Mouse (Mus musculus) retina, adult 2 months (tissue): ENCODE measurements at regions not wholly inside any gene's neighbourhood (a gene's known extent, or its start where the extent isn't known, plus 50 kb on each side); places are given as distances from the start of the nearest gene placed in this dataset.

ENCODE experiments used
- DNase-seq: peaks from one replicate; pipeline ENCODE4 v3.0.0-alpha.2; 2012; ENCODE audit warnings: low read depth, low spot score

DNA sequence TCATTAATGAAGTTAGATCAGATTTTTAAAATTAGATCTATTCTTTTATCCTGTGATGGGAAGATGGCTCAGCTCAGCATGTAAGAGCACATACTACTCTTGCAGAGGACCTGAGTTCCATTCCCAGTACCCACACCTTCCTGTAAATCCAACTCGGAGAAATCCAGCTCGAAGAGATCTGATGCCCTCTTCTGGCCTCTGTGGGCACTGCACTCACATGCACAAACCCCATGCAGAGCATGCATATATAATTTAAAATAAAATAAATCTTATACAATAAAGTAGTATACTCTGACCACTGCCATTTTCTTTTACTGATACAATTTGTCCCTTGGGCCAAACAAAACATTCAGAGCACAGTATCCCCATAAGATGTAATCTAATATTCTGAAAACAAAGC, 245.2 kb downstream of the Prdm2 start:
- no peak for DNase-seq

DNA sequence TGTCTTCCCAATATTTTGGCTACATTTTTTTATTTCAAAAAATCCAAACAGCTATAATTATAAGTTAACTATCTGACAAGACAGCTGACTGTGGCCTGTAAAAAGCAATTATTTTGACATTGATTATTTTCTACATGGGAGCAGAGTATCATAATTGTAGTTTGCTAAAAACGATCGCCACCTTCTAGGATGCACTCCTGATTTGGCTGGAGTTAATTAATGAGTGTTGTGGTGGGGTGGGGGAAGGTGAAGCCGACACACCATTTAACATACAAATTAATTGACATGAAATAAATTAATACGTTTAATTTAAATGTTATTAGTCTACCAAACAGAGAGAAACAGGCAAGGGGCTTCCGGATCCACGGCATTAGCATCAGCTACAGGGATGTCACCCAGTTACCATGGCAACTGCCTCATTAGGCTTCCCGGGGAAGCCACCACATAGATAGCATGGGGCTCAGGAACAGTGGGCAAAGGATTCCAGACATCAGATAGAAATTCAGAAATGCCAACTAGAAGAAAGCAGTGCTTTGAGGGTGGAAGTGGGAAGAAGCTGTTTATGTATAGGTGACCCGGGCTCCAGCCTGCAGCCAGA, 255.9 kb downstream of the Prdm2 start:
- DNase-seq = no peak

DNA sequence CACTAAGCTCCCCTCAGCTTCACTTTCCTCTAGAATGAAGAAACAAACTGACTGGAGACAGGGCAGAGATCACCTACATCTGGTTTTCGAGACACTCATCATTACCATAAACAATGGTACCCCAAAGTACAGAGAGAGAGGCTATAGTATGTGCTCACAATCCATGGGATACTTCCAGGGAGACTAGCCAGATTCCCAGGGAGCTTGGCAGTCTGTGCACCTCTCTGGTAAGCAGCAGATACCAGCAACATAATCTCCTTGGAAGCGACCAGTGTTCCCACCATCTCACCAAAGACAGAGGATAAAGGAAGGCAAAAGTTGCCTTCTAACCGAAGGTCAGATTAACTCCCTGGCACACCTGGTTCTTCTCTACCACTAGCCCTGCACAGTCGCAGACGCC, 256.4 kb downstream of the Prdm2 start:
- no peak for DNase-seq

DNA sequence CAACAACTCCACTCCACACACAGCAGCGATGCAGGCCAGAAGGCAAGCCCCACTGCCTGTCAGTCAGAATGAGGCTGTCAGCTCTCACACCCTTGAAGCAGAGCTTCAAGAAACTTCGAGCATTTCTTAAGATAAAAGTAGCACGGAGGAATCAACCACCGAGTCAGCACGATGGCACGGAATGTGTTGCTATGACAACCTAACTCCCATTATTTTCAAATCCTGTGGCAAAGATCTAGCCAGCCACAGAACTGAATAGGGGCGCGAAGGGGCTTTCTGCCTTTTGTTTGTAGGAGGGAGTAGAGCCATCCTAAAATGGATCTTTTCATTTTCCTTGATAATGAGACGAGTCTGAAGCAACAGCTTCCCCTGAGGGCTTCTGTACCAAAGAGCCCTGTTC, 259.1 kb downstream of the Prdm2 start:
- no peak for DNase-seq

DNA sequence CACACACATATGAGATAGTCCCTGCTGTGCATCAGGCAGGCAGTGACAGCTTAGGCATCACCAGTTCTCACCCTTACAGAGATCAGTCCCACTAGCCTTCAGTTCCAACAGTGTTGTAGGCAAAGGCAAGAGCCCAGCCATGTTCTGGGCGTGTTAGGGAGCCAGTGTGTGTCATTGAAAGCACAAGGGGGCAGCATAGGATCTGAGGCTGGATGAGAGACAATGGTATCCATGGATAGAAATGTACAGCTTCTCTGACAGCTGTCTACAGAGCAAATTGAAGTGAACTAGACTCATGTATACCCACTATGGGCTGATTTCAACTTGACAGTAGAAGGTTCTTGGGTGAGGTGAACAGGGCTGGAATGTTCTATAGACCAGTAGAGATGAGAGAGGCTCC, 259.9 kb downstream of the Prdm2 start:
- DNase-seq = no peak

DNA sequence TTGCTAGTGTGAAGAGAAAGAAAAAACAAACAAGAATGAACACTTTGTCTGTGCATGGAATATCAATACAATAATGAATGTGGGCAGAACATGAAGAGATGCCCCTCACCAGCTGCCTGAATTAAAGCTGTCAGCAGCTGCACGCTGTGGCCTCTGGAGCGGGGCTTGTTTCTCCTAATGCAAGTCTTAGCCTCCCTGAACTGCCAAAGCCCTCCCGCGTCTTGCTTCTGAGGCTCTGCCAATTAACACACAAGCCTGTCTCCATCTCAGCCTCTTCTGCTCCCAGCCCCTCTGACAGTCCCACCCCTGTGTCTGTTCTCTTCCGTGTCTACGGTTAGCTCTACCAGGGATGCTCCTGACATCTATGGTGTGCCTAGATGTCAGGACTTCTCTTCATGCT, 265.1 kb downstream of the Prdm2 start:
- DNase-seq = no peak

DNA sequence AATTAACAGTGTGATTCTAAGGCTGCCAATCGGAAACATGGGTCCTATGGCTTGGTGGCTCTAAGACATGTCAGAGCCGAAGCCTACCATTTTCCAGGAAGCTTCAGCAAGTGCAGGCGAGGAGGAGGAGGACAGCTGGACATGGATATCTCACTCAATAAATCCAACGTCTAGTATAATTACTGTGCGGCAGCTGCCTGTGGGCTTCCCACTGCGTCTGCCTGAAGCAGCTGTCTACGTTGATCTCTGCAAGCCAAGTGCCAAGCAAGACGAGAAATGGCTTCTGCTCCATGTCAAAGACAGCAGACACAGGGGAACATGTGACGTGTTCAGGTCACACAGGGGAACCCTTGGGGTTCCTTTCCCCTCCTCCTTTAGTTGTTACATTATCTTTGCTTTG, 279.2 kb downstream of the Prdm2 start:
- DNase-seq = no peak

DNA sequence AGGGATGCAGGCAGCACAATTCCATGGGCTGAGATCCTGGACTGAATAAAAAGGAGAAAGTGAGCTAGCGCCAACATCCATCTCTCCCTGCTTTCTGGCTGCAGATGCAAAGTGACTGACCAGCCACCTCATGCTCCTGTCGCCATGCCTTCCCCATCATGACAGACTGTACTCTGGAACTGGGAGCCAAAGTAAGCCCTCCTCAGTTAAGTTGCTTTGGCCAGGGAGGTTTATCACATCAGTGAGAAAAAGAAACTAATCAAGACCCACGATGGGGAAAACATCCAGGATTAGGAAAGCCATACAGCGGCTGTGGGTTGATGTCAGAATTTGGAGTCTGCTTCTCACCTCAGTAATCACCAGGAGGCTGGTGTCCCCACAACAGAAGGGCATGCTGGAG, 283.6 kb downstream of the Prdm2 start:
- no peak for DNase-seq

DNA sequence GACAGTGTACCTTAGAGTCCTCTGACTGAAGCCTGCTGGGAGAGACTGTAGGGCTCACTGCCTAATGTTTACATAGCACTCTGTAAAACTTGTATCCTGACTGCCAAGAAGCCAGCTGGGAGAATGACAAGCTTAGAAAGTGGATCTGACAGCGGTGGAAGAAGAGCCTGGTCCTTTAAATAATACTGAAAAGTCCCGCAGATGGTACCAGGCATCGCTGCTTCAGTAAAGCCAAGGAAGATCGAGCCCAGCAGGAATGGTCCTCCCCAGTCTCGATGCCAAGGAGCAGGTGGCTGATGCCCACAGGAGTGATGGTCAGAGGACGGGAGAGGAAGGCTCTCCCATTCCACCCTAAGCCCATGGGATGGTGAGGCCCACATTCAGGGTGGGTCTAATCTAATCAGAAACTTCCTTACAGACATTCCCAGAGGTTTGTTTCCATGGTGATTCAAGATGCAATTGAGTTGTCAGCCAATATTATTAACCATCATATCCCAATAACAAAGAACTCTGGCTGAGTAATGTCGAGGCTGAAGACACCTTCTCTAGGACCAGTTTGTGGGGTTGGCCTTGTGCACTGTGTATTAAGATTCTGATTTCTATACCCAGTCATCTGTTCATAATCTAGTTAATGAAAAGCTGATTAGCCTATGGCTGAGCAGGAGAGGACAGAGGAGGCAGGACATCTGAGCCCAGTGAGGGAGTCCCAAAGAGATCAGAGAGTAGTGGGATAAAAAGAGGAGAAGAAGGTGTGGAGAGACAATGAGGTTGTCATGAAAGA, 285.3 kb downstream of the Prdm2 start:
- DNase-seq = no peak

DNA sequence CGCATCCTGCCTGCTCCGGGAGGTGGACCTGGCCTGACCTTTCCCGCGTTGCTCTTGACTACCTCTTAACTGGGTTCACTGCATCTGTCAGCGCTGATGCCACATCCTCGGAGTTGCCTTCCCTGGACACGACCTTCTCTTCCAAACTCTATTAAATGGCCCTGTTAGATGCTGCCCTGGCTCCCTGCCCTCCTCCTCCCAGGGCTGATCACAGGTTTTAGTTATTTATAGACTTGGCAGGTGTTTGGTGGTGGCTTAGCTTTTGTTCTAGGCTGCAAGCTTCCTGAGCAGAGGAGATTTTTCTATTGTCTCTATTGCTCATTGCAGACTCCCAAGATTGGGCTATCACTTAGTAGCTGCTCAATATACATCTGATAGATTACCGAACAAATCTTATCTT, 287.7 kb downstream of the Prdm2 start:
- no peak for DNase-seq

DNA sequence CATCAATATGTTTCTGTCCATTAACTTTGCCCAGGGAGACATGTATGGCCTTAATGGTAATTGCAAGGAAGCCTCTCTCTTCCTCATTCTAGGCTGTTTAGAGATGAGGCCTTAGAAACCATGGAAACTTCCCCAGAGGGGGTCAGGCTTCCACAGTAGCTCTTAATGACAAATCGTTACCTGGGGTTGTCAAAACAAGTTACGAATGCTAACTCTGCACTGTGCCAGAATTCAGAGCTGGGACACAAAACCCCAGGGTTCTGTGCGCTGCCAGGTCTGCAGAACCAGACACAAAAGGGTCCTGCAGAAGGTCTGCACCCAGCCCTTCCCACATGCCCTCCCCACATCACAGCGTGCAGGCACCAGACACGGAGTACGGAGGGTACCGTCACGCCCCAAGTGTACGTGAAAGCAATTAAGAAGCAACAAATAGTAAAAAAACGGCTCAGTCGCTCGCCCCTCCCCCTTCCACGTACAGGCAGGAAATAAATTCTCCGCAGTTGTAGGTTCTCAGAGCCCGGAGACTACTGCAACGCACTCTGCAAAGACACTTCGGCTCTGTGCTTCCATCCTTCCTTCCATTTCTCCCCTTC, 303.3 kb downstream of the Prdm2 start:
- DNase-seq = no peak

DNA sequence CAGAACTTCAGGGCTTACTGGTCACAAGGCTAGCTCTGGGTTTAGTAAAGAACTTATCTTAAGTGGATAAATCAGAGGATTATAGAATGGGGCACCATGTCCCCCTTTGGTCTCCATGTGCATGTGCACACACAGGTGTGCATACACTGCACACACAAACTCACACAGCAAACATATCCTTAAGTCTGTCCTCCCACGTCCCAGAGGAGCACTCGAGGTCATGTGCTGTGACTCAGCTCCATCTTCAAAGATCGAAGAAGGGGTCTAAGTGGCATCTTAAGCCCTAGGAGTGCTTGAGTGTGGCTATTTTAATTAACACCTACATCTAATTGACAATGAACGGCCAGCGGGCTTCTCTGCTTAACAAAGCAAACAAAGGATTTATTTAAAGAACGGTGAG, 304.0 kb downstream of the Prdm2 start:
- DNase-seq = no peak

DNA sequence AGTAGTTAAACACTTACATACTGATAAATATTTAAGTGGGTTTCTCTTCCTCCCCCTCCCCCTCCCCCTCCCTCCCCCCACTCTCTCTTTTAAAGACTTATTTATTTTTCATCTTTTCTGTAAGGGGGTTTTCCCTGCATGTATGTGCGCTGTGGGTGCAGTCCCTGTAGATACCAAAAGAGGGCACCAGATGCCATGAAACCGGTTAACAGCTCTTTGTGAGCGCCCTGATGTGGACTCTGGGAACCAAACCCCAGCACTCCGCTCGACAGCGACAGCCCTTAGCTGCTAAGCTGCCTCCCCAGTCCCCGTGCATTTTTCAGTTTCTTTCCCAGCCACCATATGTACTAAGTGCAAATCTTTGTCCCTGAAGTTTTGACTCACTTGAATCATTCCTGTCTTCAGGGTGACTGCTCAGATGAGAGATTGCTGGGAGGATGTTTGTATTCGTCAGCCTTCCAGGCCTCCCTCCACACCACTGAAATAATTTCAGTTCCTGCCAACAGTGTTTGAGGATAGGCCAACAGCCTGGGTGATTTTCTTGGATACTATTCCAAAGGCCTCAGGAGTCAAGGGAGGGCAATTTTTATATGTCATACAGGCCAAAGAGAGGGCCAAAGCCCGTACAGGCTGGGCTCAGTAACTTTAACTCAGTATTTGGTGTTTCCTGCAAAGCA, 309.3 kb downstream of the Prdm2 start:
- DNase-seq = no peak

DNA sequence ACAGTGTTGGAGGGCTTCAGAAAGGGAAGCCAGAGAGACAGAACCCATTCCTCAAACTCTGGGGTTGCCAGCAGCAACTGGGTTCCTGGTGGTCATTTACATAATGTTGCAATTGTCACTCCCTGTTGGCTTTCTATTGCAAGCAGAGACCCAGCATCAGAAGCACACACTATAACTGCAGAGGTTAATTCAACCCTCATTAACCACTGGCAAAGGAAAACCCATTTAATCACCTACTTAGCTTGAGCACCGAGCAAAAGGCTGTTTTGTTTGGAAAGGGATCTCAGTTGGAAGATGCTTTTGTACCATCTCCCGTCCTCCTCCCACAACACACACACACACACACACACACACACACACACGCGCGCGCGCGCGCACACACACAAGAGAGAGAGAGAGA, 312.0 kb downstream of the Prdm2 start:
- DNase-seq = no peak

DNA sequence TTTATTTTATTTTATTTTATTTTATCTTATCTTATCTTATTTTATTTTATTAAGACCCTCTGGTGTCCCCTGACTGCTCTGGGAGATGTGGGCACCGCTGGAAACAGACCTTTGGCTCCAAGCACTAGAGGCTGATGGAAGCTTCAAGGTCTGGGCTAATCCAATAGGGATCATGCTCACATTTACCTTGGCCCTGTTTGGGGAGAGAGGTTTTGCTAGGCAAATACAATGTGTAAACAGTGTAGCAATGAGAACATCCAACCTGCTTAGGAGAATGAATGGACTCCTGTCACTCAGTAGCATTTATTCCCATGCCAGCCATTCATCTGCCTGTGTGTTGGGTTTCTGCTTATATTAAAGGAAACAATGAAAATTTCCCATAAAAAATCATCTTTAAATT, 313.8 kb downstream of the Prdm2 start:
- no peak for DNase-seq

DNA sequence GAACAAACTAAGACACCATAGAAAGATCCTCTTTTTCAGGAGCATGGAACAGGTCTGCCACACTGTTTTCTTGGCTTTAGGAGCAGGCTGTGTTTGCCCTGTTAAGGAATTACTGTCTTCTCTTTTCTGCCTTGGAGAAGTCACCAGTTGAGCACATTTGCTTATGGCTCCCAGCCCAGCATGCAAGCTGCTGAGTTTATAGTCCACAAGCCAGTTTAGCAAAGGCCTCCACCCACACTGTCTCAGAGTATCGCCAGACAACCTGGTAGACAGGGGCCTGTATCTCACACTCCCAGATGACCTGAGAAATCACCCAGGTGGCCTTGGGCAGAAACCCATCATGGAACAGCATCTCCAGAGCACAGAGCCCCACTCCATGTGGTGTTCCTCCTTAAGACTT, 322.1 kb downstream of the Prdm2 start:
- no peak for DNase-seq

DNA sequence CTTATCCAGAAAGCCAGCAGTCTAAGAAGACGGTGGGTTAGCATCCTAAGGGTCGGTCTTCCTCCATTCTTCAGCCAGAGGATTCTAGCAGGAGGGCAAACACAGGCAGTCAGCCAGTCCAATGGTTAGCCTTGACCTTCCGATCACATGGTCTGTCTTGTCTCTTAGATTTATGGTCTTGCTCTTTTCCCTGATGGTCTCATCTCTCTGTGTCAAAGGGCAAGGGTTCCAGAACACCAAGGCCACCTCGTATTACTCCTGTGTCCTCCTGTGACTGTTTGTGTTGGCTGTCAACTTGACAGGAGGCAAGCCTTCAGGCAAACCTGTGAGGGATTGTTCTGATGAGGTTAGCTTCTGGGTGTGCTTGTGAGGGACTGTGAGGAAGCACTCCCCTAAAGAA, 323.9 kb downstream of the Prdm2 start:
- DNase-seq = no peak

DNA sequence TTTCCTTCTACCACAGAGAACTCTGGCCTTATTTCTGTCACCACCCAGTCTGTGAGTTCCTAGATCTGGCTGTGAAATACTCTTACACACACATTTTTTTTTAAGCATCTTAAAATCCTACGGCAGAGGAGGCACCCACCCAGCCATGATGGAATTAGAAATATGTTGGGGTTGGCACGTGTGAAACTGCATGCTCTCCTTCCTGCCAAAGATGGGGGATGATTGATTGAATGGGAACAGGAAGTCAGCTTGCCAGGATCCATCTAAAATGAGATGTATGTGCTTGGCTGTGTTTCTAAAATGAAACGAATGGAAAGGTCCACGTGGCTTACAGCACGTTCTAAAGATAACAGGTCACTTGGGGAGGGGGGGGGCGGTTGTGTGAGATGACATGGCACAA, 324.9 kb downstream of the Prdm2 start:
- DNase-seq = no peak

DNA sequence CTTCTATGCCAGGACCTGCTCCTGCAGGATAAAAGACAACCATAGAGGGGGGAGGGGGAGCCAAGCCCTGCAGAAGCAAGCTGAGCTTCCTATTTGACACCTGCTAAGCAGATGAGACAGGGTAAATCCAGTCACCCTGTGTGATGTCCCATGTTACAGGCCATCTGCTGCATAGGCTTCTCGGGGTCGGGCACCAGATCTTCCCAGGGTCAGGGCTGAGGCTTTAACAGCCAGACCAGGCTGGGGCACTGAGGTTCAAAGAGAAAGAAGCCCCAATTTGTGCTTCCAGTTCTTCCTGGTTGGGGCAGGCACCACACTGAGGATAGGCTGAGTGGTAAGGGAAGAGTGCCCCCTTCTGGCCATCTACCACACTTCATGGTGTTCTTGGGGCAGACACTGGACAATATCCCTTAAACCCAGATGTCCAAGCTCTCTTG, 332.5 kb downstream of the Prdm2 start:
- peak; percentile 34 for DNase-seq

DNA sequence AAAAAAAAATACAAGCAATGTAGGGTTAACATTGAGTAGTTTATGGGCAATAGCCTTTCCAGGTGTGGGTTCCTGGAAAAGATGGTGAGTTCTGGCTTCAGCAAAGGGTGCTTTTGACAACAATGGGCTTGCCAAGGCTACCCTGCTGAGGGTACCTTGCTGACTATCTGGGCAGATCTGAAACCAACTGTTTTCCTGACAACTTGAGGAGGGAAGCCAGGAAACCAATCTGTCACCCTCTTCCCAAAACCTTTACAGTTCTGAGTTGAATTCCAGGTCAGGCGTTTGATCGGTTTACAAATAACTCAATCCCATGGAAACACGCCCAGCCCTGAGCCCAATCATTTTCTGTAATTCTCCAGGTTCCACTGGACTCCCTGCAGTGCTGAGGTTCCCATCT, 336.6 kb downstream of the Prdm2 start:
- DNase-seq = no peak

DNA sequence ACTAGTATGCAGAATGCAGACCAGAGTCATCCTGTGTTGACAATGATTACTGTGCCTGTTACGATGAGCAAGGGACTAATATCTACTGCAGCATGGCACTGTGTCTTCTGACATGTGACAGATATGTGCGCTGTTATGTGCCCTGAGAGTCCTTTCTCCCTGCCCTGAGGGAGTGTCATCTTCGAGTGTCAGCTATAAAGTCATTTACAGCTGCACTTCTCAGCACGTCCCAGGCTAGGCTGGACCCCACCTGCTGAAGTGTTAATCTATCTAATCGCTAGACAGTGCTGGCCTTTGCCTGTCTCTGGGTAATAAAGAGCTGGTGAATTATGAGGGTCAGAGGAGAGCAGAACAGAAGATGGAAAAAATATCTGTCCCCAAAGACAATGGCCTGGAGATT, 337.7 kb downstream of the Prdm2 start:
- DNase-seq = no peak

DNA sequence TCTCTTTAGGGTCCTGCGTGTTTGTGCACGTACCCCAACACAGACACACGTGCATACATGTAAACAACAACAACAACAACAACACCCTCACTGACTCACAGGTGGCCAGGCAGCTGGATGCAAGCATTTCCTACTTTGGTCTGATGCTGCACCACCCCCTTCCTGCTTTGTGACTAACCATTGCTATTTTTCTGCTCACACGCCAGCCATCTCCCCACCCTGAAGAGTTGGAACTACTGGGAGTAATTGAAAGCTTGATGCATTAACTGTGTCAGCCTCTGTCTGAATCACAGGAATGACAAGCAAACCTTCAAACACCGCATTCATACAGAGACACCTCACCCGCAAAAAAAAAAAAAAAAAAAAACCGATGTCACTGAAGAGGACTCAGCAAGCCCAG, 346.5 kb downstream of the Prdm2 start:
- DNase-seq = no peak

DNA sequence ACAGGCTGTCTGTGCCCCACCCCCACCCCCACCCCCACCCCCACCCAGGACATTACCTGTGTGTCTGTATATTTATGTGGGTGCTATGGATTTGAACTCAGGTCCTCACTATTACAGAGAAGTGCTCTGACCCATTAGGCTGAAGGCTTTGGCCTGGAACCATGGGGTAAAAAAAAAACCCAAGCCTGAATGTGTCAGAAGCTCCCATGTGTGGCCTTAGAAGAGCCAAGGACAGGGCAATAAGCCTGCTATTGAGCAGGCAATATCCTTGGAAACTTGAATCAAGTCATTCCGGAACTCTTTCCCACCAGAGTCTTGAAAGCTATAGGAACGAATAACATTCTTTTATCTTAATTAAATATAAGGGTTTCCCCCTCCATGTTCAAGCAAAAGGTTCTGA, 347.2 kb downstream of the Prdm2 start:
- no peak for DNase-seq
